Mouse (Mus musculus): ENCODE results near the gene Lsamp.

DNA sequence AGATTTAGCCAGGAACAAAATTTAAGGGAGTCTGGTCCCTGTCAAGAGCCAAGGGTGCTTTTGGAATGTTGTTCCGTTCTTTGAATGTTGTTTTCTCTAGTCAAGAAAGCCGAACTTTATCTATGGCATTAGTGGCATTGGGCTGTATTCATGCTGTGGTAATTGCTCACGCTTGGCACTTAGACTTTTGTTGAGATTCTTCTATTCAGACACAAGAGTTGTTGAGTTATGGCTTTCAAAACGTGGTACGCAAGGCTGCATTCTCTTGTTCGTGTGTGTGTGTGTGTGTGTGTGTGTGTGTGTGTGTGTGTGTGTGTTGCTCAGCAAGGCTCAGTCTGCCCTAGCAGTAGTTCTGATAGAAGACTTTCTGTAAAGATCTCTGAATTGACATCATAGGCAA is 1549.5 kb downstream of the Lsamp start:
- TF ChIP-seq EP300 (IDR thresholded peaks at IDR 0.05; ENCODE audit: low read depth) (no peak), CTCF (IDR thresholded peaks at IDR 0.05; ENCODE audit: low read depth) (no peak)
